Mouse (Mus musculus) bone marrow, adult 2 months (tissue): ENCODE data around the gene Gm49393.

Experiments used
- CTCF ChIP-seq: fragments of 200-500 bp; IDR thresholded peaks from 2 replicates; pipeline ENCODE4 v1.5.1; 2011; ENCODE audit warnings: low read length, control low read depth; ENCODE audit not compliant: control insufficient read depth, insufficient read depth
- POLR2A ChIP-seq: fragments of 200-500 bp; IDR thresholded peaks from 2 replicates; pipeline ENCODE4 v1.6.1; 2011; ENCODE audit warnings: low read depth, mild to moderate bottlenecking, control low read depth, low read length, borderline replicate concordance; ENCODE audit not compliant: control insufficient read depth

GRCm38 (mm10) chr13:60826052-60826451, 109.3 kb downstream of the Gm49393 start:
- TF ChIP-seq CTCF (no peak), POLR2A (no peak)
